Mouse (Mus musculus): Measurements from ENCODE around the gene Sema6d. TPM values are rescaled to one million over a fixed set of nuclear protein-coding genes. Genes with fewer than 3 reads are reported as not detected.

Sema6d gene
- total RNA-seq, 2 experiments from 2014 or later: 11.3 to 11.9 TPM

GRCm38 (mm10) chr2:124470346-124471042 lies 380.7 kb downstream of the Sema6d start:
- DNase-seq: no peak

GRCm38 (mm10) chr2:124472674-124473507 lies 383.1 kb downstream of the Sema6d start:
- no peak for DNase-seq

- DNase-seq: no peak
These were observed 388.1 kb downstream of the Sema6d start for GRCm38 (mm10) chr2:124477904-124478303.

GRCm38 (mm10) chr2:124478526-124478925 lies 388.8 kb downstream of the Sema6d start:
- no peak for DNase-seq

- no peak for DNase-seq
These were observed 396.0 kb downstream of the Sema6d start for GRCm38 (mm10) chr2:124485761-124486160.

GRCm38 (mm10) chr2:124490010-124490801 lies 400.4 kb downstream of the Sema6d start:
- no peak for DNase-seq

- DNase-seq: no peak
These were observed 406.0 kb downstream of the Sema6d start for GRCm38 (mm10) chr2:124495751-124496150.

GRCm38 (mm10) chr2:124499670-124500069 lies 409.9 kb downstream of the Sema6d start:
- DNase-seq: no peak

GRCm38 (mm10) chr2:124505784-124506489 lies 416.2 kb downstream of the Sema6d start:
- no peak for DNase-seq

- DNase-seq: no peak
These were observed 418.0 kb downstream of the Sema6d start for GRCm38 (mm10) chr2:124507804-124508203.

- no peak for DNase-seq
These were observed 419.7 kb downstream of the Sema6d start for GRCm38 (mm10) chr2:124509479-124509878.

GRCm38 (mm10) chr2:124511826-124512225 lies 422.1 kb downstream of the Sema6d start:
- no peak for DNase-seq

GRCm38 (mm10) chr2:124522426-124522825 lies 432.7 kb downstream of the Sema6d start:
- peak; percentile 84 to 87 for DNase-seq

- no peak for DNase-seq
These were observed 433.9 kb downstream of the Sema6d start for GRCm38 (mm10) chr2:124523667-124524066.

- DNase-seq: peak; percentile 30 to 44
These were observed 434.4 kb downstream of the Sema6d start for GRCm38 (mm10) chr2:124524167-124524566.

- DNase-seq: no peak
These were observed 437.9 kb downstream of the Sema6d start for GRCm38 (mm10) chr2:124527641-124528040.

- no peak for DNase-seq
These were observed 440.7 kb downstream of the Sema6d start for GRCm38 (mm10) chr2:124530441-124530840.

- no peak for DNase-seq
These were observed 441.3 kb downstream of the Sema6d start for GRCm38 (mm10) chr2:124531062-124531461.

GRCm38 (mm10) chr2:124532906-124533305 lies 443.1 kb downstream of the Sema6d start:
- DNase-seq: no peak

- no peak for DNase-seq
These were observed 443.8 kb downstream of the Sema6d start for GRCm38 (mm10) chr2:124533602-124534001.

- DNase-seq: peak in 1 of 2 experiments; percentile 21
These were observed 460.5 kb downstream of the Sema6d start for GRCm38 (mm10) chr2:124550315-124550714.

All from heart, adult 18-20 months (tissue).